In the genomic region with DNA sequence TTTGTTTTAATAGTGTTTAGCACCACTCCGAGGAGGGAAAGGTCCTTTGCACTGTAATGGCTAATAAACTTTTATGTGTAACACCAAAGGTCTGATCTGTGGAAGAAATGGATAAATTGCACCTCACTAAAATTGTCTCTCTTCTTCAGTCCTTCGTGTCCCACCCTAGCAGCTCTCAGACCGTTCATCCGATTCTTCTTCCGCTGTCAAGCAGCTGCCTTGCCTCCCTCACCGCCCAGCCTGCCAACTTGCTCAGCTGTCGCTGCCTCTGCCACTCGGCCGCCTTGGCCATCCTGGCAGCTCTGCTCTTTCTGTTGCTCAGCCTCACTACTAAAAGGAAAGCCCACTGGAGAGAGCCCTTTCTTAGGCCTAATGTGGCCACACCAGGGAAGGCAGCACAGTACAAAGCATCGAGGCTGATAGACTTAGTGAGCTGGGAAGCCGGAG, we compare ENCODE assay signal across 9 mouse cellular contexts. TPM values are rescaled to one million over a fixed set of nuclear protein-coding genes. Genes with fewer than 3 reads are reported as not detected.
DNase-seq lines count a peak whose midpoint lies in the region; ATAC-seq and TF ChIP-seq lines count a peak whose summit lies in the region.
"Had no signal": no experiment of that assay in that cellular context is flagged by ENCODE, and none has a peak within 500 bp of the region (broad histone marks: within the 10 kb centered on the region; RNA-seq: fewer than 3 reads in every experiment).

No protein-coding gene starts in this region.

- DNase-seq in heart, adult 11 months: peak; percentile 62
- DNase-seq in heart, adult 8-10 months (ENCODE audit: low spot score): no peak
- DNase-seq in lung, postnatal 0 days (ENCODE audit: low spot score): no peak
- DNase-seq in lung, postnatal 14 days: no peak
- peak; percentile 77 for DNase-seq in hindbrain, postnatal 0 days (ENCODE audit: low spot score)
- DNase-seq in adrenal gland, postnatal 10 days: no peak
- no peak for DNase-seq in spleen, adult 12 weeks (ENCODE audit: low spot score)

- TF ChIP-seq EP300 in lung, postnatal 0 days (IDR thresholded peaks at IDR 0.05): no peak

- H3K4me2 ChIP-seq in lung, postnatal 0 days (replicated peaks; ENCODE audit: low read depth, low read length): no peak overlapping the region
- no peak overlapping the region for H3K4me2 ChIP-seq in hindbrain, postnatal 0 days (ENCODE audit: low read depth, low read length)
- no peak overlapping the region for H3K4me2 ChIP-seq in stomach, embryonic 15.5 days

- H3K27me3 ChIP-seq in lung, postnatal 0 days (replicated peaks; ENCODE audit: insufficient read depth, low read length): no peaks in the 10 kb centered on the region
- H3K27me3 ChIP-seq in hindbrain, postnatal 0 days (ENCODE audit: insufficient read depth, low read length): no peaks in the 10 kb centered on the region
- no peaks in the 10 kb centered on the region for H3K27me3 ChIP-seq in stomach, embryonic 15.5 days (replicated peaks)

- H3K27ac ChIP-seq in lung, postnatal 0 days (ENCODE audit: low read length): peak overlapping the region; percentile 38; the same call in 1 of the 2 replicates
- peak overlapping the region; percentile 64 for H3K27ac ChIP-seq in hindbrain, postnatal 0 days
- H3K27ac ChIP-seq in stomach, embryonic 15.5 days: peak overlapping the region; percentile 82

- ATAC-seq in lung, postnatal 0 days: no peak
- peak; percentile 80 for ATAC-seq in hindbrain, postnatal 0 days
- ATAC-seq in stomach, embryonic 15.5 days (ENCODE audit: insufficient read depth, low FRiP score, low read depth): no peak

- no peaks in the 10 kb centered on the region for H3K36me3 ChIP-seq in lung, postnatal 0 days (ENCODE audit: insufficient read depth, low read length)
- H3K36me3 ChIP-seq in hindbrain, postnatal 0 days (ENCODE audit: insufficient read depth, low read length): no peaks in the 10 kb centered on the region
- no peaks in the 10 kb centered on the region for H3K36me3 ChIP-seq in stomach, embryonic 15.5 days

- peaks cover 2% of the 10 kb centered on the region; the same call in 1 of the 2 replicates for H3K4me1 ChIP-seq in lung, postnatal 0 days (ENCODE audit: insufficient read depth, low read depth, low read length)
- H3K4me1 ChIP-seq in hindbrain, postnatal 0 days (ENCODE audit: insufficient read depth, low read length): peaks cover 6% of the 10 kb centered on the region; the same call in 1 of the 2 replicates
- H3K4me1 ChIP-seq in stomach, embryonic 15.5 days: peaks cover 7% of the 10 kb centered on the region

- H3K9ac ChIP-seq in lung, postnatal 0 days (replicated peaks; ENCODE audit: low read depth): no peak overlapping the region
- H3K9ac ChIP-seq in hindbrain, postnatal 0 days (replicated peaks; ENCODE audit: low read length): no peak overlapping the region
- no peak overlapping the region for H3K9ac ChIP-seq in stomach, embryonic 15.5 days

- no peak overlapping the region for H3K4me3 ChIP-seq in lung, postnatal 0 days (ENCODE audit: low read depth, low read length)
- H3K4me3 ChIP-seq in hindbrain, postnatal 0 days (ENCODE audit: low read length): no peak overlapping the region
- H3K4me3 ChIP-seq in stomach, embryonic 15.5 days (replicated peaks): no peak overlapping the region
- H3K4me3 ChIP-seq: megakaryocyte, embryonic 14.5 days had no signal

- H3K9me3 ChIP-seq in lung, postnatal 0 days (ENCODE audit: low read length): no peaks in the 10 kb centered on the region
- no peaks in the 10 kb centered on the region for H3K9me3 ChIP-seq in hindbrain, postnatal 0 days (ENCODE audit: low read length)
- no peaks in the 10 kb centered on the region for H3K9me3 ChIP-seq in stomach, embryonic 15.5 days

- TF ChIP-seq CTCF in lung, postnatal 0 days (IDR thresholded peaks at IDR 0.05): no peak
- TF ChIP-seq CTCF in hindbrain, postnatal 0 days (IDR thresholded peaks at IDR 0.05; ENCODE audit: low read depth): no peak

- 63% methylated on average over 11 of the region's 11 CpGs for WGBS in lung, postnatal 0 days
- WGBS in hindbrain, postnatal 0 days: 16% methylated on average over 11 of the region's 11 CpGs
- 57% methylated on average over 11 of the region's 11 CpGs for WGBS in stomach, embryonic 15.5 days

RNA-seq across cellular contexts. Expression of gene Ddc, which starts 42.2 kb away (rescaled TPM):
- total RNA-seq in heart, adult 8-10 months (2022): 1 to 10 TPM in 2 of 4 experiments, under 1 TPM in 2; 0.66 to 1.2 (median 0.93) TPM
- 12.4 and 17.6 TPM in 2 replicates for polyA plus RNA-seq in lung, postnatal 0 days (2015; fragmentation: Nextera tagmentation; extraction: Ambion mirVana)
- 11.4 and 13.7 TPM in 2 replicates for total RNA-seq in hindbrain, postnatal 0 days (2014; rRNA removed)
- polyA plus RNA-seq in hindbrain, postnatal 0 days (2015; fragmentation: Nextera tagmentation; extraction: Ambion mirVana): 15.4 and 20.5 TPM in 2 replicates
- polyA plus RNA-seq in stomach, embryonic 15.5 days (2015; fragmentation: Nextera tagmentation; extraction: Ambion mirVana): 48.5 and 57.0 TPM in 2 replicates
- total RNA-seq in adrenal gland, postnatal 10 days (2021): 10 to 100 TPM; 72.6 to 85.6 TPM

RNA-seq across cellular contexts. Expression of gene Fignl1, which starts 46.9 kb away (rescaled TPM):
- total RNA-seq in heart, adult 8-10 months (2022): under 1 TPM; 0.28 to 0.46 (median 0.37) TPM
- polyA plus RNA-seq in lung, postnatal 0 days (2015; fragmentation: Nextera tagmentation; extraction: Ambion mirVana): 4.2 and 5.6 TPM in 2 replicates
- 10.7 and 11.3 TPM in 2 replicates for total RNA-seq in hindbrain, postnatal 0 days (2014; rRNA removed)
- polyA plus RNA-seq in hindbrain, postnatal 0 days (2015; fragmentation: Nextera tagmentation; extraction: Ambion mirVana): 7.0 and 8.8 TPM in 2 replicates
- 54.1 and 54.4 TPM in 2 replicates for polyA plus RNA-seq in stomach, embryonic 15.5 days (2015; fragmentation: Nextera tagmentation; extraction: Ambion mirVana)
- total RNA-seq in adrenal gland, postnatal 10 days (2021): 10 to 100 TPM in 1 of 2 experiments, 1 to 10 TPM in 1; 8.9 to 12.1 TPM

Comparison
In these comparisons a context has a peak if more than half of its experiments do, and no peak if none do; other contexts are left out.
1. DNase-seq: peak in heart, adult 11 months (single experiment) and hindbrain, postnatal 0 days (single experiment); none in heart, adult 8-10 months (single experiment), lung, postnatal 0 days (single experiment), lung, postnatal 14 days (single experiment), adrenal gland, postnatal 10 days (single experiment) and spleen, adult 12 weeks (single experiment).
2. Peak in every context shown above with its lines, with median percentiles within 50 percentile points of each other: H3K27ac ChIP-seq.